Mouse (Mus musculus) CH12.LX (cell line): Measurements from ENCODE around the gene Ramp3.

Source experiments
- CTCF ChIP-seq, 2 experiments: IDR thresholded peaks in 1 of 2; conservative IDR thresholded peaks in 1 of 2; 2 replicates each; pipeline ENCODE4 v1.5.1; 2011 to 2012; ENCODE audit warnings: low read depth in 2 of 2, low read length in 2 of 2, improper control_type of control experiment in 1 of 2, inconsistent platforms in 1 of 2, mild to moderate bottlenecking in 1 of 2, moderate library complexity in 1 of 2
- NELFE ChIP-seq: IDR thresholded peaks from 2 replicates; pipeline ENCODE4 v1.6.1; 2011; ENCODE audit warnings: low read depth, low read length, improper control_type of control experiment
- USF1 ChIP-seq: IDR thresholded peaks from 2 replicates; pipeline ENCODE4 v1.6.1; 2014; ENCODE audit warnings: low read depth, mild to moderate bottlenecking, inconsistent platforms, low read length, improper control_type of control experiment
- ZNF384 ChIP-seq: IDR thresholded peaks from 2 replicates; pipeline ENCODE4 v1.6.1; 2012; ENCODE audit warnings: low read depth, low read length, improper control_type of control experiment, inconsistent platforms

DNA sequence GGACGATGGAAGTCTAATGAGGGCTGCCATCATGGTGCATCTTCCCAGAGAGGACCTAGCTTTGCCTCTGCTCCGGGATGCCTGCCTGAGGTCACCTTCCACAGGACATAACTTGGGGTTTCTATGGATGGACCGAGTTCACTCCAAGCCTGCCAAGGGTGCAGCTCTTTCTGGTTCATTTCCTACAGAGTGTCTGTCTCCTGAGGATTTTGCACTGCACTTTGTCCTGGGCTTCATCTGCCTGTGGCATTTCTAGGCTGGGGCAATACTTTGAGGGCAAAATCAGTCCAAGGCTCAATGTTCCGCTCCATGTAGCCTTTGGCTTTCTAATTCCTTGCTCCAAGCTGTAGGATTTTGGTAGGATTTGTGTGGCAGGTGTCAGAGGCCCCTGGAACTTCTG, 12.5 kb downstream of the Ramp3 start:
- TF ChIP-seq NELFE (no peak), ZNF384 (no peak), USF1 (no peak), CTCF (conservative IDR thresholded peaks at IDR 0.05 in 1 of 2, IDR thresholded peaks at IDR 0.05 in 1 of 2; ENCODE audit: low read depth in 2 of 2, low read length in 2 of 2) (no peak)
